Mouse (Mus musculus) embryo, embryonic 11.5 days (tissue): ENCODE measurements at regions not wholly inside any gene's neighbourhood (a gene's known extent, or its start where the extent isn't known, plus 50 kb on each side); places are given as distances from the start of the nearest gene placed in this dataset.

Experiments used
- DNase-seq: peaks from one replicate; pipeline ENCODE4 v3.0.0-alpha.2; 2012; ENCODE audit warnings: low read depth, low spot score

- no peak for DNase-seq
Observed at GRCm38 (mm10) chr1:34930571-34930970, 80.8 kb downstream of the Plekhb2 start.

DNA sequence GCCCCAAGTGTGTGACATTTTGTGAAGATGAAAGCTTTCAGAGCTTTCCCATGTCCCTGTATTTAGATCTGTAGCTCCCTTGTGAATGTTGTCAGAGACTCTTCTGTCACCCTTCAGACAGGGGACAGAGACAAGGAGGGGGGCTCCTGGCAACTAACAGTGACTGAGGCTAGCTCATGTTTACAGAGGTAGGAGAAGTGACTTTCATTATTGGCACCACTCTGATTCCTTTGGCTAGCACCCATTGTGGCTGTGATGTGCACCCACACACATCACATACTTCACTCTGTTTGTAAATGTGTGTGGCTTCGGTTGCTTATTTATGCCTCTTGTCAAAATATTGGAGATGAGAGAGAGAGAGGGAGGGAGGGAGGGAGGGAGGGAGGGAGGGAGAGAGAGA lies 93.4 kb downstream of the Plekhb2 start:
- no peak for DNase-seq

- DNase-seq = no peak
Observed at GRCm38 (mm10) chr1:34961633-34962507, 112.1 kb downstream of the Plekhb2 start.

- no peak for DNase-seq
Observed at GRCm38 (mm10) chr1:34962508-34962885, 112.7 kb downstream of the Plekhb2 start.

DNA sequence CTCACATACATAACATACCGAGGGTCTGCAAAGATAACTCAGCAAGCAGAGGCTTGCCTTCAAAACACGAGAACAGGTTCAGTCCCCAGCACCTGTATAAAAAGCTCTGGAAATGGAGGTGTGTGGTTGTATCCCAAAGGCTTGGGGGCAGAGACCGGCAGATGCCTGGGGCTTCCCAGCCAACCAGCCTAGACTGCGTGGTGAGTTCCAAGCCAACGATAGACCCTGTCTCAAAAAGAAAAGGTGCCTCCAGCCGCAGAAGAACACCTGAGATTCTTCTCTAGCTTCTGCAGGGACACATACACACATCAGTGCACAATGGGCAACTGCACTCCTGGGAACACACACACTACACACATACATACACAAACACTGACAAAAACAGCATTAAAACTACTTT lies 125.0 kb downstream of the Plekhb2 start:
- no peak for DNase-seq

- DNase-seq = no peak
Observed at GRCm38 (mm10) chr1:34978156-34978555, 128.4 kb downstream of the Plekhb2 start.

GRCm38 (mm10) chr1:34979350-34979749 lies 129.6 kb downstream of the Plekhb2 start:
- no peak for DNase-seq

GRCm38 (mm10) chr1:34981934-34982333 lies 132.2 kb downstream of the Plekhb2 start:
- DNase-seq = no peak

- no peak for DNase-seq
Observed at GRCm38 (mm10) chr1:34982966-34983365, 133.2 kb downstream of the Plekhb2 start.

GRCm38 (mm10) chr1:34986861-34987260 lies 137.1 kb downstream of the Plekhb2 start:
- DNase-seq = no peak

DNA sequence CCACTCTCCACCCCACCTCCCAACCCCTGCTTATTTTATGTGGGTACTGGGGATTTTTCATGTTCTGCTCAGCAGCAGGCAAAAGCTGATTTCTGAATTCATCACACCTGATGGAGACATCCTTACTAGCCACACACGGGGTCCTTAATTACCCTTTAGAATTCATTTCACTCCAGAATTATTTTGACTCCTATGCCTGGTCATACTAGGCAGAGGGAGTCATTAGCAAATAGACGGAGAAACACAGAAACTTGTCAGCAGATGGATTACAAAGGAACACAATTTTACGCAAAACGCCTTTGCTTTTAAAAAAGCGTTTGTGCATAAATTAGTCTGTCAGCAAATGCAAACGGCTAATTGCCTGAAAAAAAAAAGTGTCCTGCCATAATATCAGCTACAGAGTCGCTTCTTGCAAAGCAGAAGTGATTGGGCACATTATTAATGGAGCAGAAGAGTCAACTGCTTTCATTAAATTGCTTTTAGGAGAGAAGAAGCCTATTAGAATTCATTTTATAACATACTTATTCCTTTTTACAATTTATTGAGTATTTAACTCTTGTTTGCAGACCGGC lies 138.0 kb downstream of the Plekhb2 start:
- DNase-seq = no peak

- DNase-seq = no peak
Observed at GRCm38 (mm10) chr1:34988225-34988624, 138.4 kb downstream of the Plekhb2 start.

- no peak for DNase-seq
Observed at GRCm38 (mm10) chr1:35000801-35001200, 151.0 kb downstream of the Plekhb2 start.

DNA sequence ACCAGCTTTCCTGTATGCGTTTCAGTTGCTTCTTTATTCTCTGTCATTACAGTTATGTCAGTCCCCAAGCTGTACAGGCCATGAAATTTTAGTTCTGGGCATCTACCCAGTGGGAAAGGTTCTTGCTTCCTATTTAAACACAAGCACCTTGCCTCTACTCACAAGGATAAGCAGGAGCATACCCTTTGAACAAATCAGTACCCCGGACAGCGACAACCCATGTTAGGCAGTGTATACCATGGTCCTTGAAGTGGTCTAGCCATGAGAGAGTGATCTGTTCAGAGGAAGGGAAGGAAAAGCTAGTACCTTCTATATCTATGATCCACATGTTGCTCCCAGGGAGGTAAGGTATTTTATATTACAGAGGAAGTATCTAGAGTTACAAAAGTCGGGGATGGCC lies 167.7 kb downstream of the Plekhb2 start:
- peak; percentile 62 for DNase-seq

- peak; percentile 9 for DNase-seq
Observed at GRCm38 (mm10) chr1:35032619-35033018, 182.8 kb downstream of the Plekhb2 start.

DNA sequence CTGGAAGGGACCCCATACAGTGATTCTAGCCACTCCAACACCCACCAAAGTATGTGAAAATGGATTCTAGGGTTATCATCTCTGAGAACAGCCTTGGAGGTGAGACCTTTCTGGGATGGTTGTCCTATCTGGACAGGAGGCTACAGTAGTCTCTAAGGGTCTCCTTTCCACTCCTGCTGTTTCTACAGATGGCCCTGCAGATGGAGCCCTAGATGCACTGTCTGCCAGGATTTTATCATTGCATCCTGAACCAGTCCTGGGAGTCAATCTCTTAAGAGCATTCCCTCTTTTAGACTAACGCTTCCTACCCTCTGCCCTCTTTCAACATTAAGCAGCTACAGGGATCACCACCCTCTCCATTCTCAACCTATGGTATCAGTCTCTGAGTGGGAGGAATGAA lies 223.0 kb downstream of the Plekhb2 start:
- no peak for DNase-seq

- no peak for DNase-seq
Observed at GRCm38 (mm10) chr1:35094873-35095272, 245.1 kb downstream of the Plekhb2 start.

DNA sequence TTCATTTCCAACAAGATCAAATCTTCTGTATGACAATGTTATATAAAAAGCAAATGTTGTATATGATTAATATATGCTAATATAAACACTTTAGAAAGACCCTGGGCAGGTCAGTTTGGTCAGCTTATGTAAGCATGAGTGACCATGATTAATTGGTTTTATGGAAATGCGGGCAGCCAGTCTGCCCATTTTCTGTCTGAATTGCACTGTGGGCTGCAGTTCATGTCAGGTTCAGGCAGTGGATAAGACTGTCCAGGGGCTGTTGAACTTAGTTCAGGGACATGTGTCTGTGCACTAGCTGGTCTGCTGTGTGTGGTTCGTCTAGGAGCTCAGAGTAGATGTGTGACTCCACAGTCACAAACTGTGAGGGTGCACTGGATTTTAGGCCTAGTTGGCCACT lies 246.0 kb downstream of the Plekhb2 start:
- no peak for DNase-seq

GRCm38 (mm10) chr1:35106665-35107064 lies 256.9 kb downstream of the Plekhb2 start:
- no peak for DNase-seq

DNA sequence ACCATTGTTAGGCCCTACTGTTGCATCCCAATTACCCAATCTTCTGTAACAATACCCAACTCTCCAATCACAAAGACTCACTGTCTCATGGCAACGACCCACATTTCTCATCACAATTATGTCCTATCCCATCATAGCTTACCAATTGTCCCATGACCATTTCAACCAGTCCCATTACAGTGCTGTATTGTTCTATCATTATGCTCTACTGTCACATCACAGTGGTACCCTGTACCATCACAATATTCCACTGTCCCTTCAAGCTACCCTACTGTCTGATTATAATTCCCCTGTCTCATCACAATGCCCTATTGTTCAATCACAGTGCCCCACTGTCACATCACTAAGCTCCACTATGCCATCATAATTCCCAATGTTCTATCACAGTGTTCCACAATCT lies 260.0 kb downstream of the Plekhb2 start:
- DNase-seq = no peak

- no peak for DNase-seq
Observed at GRCm38 (mm10) chr1:35115521-35115920, 265.7 kb downstream of the Plekhb2 start.

GRCm38 (mm10) chr1:35137907-35138306 lies 288.1 kb downstream of the Plekhb2 start:
- no peak for DNase-seq

DNA sequence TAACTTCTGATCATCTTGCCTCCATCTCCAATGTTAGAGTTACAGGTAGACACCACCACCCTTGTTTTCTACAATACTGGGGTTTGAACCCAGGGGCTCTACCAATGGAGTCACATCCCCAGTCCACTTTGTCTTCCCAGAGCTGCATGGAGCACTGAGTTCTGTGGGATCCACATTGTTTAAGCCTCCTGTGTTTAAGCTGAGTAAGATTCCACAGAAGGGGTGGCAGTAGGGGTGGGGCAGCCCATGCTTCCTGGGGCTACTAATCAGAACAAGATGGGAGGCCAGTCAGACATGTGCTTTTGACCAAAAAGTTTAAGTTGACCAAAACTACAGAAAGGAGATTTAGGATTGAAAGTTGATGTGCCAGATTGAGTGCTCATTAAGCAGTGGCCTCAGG lies 299.3 kb downstream of the Plekhb2 start:
- no peak for DNase-seq
